Mouse (Mus musculus) C2C12 (cell line): ENCODE results near the gene Prrt3.

Experiments used
- CTCF ChIP-seq: IDR thresholded peaks from one replicate; pipeline ENCODE4 v1.5.1; 2011; ENCODE audit not compliant: control insufficient read depth, insufficient read depth, insufficient read length
- MAX ChIP-seq: IDR thresholded peaks from one replicate; pipeline ENCODE4 v1.6.1; 2011; ENCODE audit warnings: mild to moderate bottlenecking, control low read depth
- MYOG ChIP-seq: IDR thresholded peaks from one replicate; pipeline ENCODE4 v1.6.1; 2011; ENCODE audit not compliant: control insufficient read depth, insufficient read length; ENCODE audit errors: extremely low read depth

DNA sequence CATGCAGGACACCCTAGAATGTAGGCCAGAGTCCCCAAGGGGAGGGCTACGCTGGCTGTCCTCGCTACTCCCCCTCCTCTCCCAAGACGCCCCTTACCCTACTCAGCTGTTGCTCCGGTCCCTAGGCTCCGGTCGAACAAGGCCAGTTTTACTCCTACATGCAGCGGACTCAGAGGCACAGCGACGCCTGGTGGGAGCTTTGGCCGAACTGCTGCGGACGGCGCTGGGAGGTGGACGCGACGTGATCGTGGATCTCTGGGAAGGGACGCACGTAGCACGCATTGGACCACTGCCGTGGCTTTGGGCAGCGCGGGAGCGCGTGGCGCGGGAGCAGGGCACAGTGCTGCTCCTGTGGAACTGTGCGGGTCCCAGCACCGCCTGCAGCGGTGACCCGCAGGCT is 32.3 kb downstream of the Prrt3 start:
- TF ChIP-seq CTCF (peak; percentile 88), MAX (no peak), MYOG (no peak)
